Mouse (Mus musculus): Measurements from ENCODE around the gene Rpl27.
"Not testable (repeated sequence)": the region's sequence is repeated elsewhere in the genome, so short reads cannot be mapped to it uniquely, and the experiment has no call there.

The Rpl27 gene

GRCm38 (mm10) chr11:101442127-101442693, at the start of gene Rpl27:
Gene Rpl27, plus strand, starts transcription at chr11:101442298.
- DNase-seq (ENCODE audit: low spot score): peak; percentile 94

- peak; percentile 66 for DNase-seq (ENCODE audit: low spot score)
These were observed 47.0 kb upstream of the Rpl27 start for GRCm38 (mm10) chr11:101395110-101395509.

DNA sequence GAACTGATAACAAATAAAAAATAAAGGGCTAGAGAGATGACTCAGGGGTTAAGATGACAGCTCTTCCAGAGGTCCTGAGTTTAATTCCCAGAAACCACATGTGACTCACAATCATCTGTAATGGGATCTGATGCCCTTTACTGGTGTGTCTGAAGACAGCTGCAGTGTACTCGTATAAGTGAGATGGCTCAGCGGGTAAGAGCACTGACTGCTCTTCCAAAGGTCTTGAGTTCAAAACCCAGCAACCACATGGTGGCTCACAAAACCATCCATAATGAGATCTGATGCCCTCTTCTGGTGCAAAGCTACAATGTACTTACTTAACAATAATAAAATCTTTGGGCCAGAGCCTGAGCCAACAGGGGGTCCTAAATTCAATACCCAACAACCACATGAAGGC, 26.8 kb upstream of the Rpl27 start:
- no peak for DNase-seq (ENCODE audit: low spot score)

DNA sequence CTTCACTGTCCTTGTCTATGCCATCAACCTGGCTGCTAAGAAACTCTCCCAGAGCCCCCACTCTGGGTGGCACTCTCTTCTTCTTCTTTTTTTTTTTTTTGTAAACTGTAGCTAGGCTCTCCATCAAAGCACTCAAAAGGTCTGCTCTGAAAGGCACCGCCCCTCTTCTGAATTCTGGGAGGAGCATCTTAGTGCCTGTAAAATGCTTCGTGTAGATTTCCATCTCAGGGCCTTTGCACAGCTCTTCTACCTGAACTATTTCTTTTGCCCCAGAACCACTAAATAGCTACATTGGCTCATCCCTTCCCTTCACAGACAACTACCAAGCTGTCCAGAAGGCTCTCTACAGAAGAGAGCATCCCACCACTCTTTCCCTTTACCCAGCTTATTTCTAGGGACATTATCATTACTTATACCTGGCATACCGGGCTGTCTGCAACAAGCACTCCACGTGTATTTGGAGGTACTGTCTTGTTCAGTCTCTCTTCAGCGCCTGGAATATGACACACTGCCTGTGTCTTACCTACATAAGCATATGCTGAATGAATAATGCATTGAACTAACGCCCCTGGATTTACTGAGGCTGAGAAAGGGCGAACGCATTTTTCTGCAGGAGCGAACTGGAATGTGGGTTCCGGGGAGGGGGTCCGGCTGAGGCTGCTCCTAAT, 25.5 kb upstream of the Rpl27 start:
- DNase-seq (ENCODE audit: low spot score): no peak

GRCm38 (mm10) chr11:101417101-101417855, 24.8 kb upstream of the Rpl27 start, which contains the start of gene Aarsd1:
Gene Aarsd1, minus strand, starts transcription at chr11:101417615.
- DNase-seq (ENCODE audit: low spot score): peak; percentile 86

DNA sequence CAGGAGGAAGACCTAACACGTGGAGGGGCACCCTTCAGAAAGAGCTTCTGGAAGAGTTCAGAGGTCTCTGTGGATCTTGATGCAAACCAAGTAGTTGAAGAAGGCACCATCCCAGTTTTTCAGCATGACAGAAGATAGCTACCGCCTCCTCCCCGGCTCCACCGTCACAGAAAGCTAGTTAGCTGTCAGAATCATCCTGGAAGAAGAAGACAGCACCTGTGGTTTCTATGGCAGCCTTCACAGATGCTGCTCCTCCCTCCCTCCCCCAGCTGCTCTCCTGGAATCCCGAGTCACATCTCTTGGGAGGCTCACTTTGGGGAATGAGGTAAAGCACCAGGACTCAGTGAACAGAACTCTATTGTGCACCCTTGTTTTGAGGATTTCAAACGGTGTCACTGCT, 23.1 kb upstream of the Rpl27 start:
- DNase-seq (ENCODE audit: low spot score): no peak

- DNase-seq (ENCODE audit: low spot score): no peak
These were observed 22.5 kb upstream of the Rpl27 start for GRCm38 (mm10) chr11:101419610-101420009.

DNA sequence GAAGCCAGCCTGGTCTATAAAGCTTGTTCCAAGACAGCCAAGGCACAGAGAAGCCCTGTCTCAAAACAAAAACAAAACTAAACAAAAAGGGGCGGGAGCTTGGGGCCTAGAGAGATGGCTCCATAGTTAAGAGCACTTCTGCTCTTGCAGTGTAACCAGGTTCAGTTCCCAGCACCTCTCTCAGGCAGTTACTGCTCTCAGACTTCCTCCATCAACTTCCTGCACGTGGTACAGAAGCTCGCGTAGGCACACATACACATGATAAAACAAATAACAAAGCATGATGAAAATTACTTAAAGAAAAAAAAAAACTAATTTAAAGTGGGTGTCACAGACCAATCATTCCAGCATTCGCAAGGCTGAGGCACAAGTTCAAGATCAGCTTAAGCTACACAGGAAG, 21.9 kb upstream of the Rpl27 start:
- no peak for DNase-seq (ENCODE audit: low spot score)

DNA sequence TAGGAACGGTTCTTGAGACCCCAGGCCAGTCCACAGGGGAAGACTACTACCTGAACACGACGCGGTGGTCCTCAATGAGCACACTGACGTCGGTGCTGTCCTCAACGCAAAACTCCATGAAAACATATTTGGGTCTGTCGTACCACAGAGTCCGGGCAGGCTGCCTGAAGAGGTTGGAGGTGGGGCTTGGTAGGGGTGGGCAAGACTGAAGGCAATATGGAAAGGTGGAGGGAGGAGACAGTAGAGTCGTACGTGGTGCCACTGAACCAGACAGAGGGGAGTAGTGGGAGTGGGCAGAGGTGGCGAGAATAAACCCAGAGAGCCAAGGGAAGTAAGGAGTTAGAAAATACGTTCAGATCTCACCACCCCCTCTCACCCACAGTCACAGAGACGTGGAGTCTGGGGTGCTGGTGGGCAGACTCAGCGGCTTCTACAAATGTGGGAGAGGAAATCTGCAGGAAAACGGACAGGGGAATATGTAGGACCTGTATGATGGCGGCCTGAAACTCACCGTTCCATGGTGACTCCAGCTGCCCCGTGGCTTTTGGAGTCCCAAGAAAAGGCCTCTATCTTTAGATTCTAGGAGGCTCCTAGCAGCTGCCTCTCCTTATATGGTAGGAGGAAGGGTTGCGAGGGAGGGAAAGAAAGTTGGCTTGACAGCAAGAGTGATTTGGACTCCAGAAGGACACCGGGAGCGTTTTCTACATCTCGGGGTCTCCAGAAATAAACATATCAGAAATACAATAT, 17.8 kb upstream of the Rpl27 start, which contains the start of gene Gm27029:
Gm27029 (minus strand) TSS at position 692 of the 747 bp plus-strand sequence.
- DNase-seq (ENCODE audit: low spot score): peak; percentile 26

- peak; percentile 98 for DNase-seq (ENCODE audit: low spot score)
These were observed 16.9 kb upstream of the Rpl27 start, which contains the start of the genes Rundc1 and Ptges3l for GRCm38 (mm10) chr11:101424925-101425813. Gene Rundc1, plus strand, starts transcription at chr11:101425085. Gene Ptges3l, minus strand, starts transcription at chr11:101425333.

DNA sequence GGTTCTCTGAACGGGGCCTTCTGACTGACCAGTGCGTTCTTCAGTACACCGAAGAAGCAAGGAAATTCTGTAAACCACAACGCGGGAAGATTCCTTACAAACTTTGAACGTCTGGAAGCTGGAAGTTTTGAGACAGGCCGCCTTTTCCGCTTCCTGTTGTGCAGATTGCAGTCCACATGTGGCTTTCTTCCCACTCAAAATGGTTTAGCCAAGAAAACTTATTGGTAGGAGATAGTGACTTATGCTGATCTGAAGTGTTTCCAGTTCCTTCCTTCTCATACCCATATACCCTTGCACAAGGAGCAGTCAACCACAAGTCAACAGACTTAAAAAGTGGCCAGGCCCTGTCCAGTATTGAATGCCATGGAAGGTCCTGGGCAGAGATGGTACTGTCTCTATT, 15.9 kb upstream of the Rpl27 start:
- no peak for DNase-seq (ENCODE audit: low spot score)

- DNase-seq (ENCODE audit: low spot score): peak; percentile 20
These were observed 10.8 kb upstream of the Rpl27 start for GRCm38 (mm10) chr11:101431327-101431726.

- DNase-seq (ENCODE audit: low spot score): peak; percentile 52
These were observed 8.7 kb upstream of the Rpl27 start for GRCm38 (mm10) chr11:101433396-101433795.

- DNase-seq (ENCODE audit: low spot score): no peak
These were observed 6.3 kb upstream of the Rpl27 start for GRCm38 (mm10) chr11:101435831-101436230.

- no peak for DNase-seq (ENCODE audit: low spot score)
These were observed 5.2 kb upstream of the Rpl27 start for GRCm38 (mm10) chr11:101436916-101437315.

DNA sequence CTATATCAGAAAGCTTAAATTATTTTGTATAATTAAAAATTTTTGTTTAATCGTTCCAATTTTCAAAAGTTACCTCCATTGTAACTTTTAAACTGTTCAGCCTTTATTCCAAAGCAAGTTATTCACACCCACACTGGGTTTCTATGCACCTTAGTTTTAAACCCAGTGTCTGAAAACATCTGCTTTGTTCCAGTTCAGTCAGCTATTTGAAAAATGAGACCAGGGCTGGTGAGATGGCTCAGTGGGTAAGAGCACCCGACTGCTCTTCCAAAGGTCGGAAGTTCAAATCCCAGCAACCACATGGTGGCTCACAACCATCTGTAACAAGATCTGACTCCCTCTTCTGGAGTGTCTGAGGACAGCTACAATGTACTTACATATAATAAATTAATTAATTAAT, 4.1 kb upstream of the Rpl27 start:
- not testable (repeated sequence) for DNase-seq (ENCODE audit: low spot score)

DNA sequence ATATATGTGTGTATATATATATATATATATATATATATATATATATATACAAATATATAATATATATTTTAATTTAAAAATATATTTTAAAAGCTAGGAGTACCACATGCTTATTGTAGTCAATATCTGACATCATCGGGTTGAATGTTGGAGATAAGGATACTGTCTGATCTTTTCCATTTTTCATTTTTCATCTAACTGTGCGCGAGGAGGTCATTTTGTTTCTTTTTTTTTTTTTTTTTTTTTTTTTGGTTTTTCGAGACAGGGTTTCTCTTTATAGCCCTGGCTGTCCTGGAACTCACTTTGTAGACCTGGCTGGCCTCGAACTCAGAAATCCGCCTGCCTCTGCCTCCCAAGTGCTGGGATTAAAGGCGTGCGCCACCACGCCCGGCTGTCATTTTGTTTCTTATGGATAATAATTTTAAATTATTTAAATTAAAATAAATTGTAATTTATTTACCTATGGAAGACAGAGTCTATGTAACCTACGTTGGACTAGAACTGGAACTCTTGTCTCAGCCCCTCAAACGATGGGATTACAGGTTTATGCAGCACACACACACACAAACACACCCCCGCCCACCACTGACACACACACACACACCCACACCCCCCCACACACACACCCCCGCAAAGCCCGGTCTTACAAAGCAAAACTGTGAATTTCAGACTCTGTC, 510 bp upstream of the Rpl27 start:
- not testable (repeated sequence) for DNase-seq (ENCODE audit: low spot score)

GRCm38 (mm10) chr11:101442760-101443159, 662 bp downstream of the Rpl27 start:
- DNase-seq (ENCODE audit: low spot score): no peak

GRCm38 (mm10) chr11:101446319-101446718, 4.2 kb downstream of the Rpl27 start:
- no peak for DNase-seq (ENCODE audit: low spot score)

DNA sequence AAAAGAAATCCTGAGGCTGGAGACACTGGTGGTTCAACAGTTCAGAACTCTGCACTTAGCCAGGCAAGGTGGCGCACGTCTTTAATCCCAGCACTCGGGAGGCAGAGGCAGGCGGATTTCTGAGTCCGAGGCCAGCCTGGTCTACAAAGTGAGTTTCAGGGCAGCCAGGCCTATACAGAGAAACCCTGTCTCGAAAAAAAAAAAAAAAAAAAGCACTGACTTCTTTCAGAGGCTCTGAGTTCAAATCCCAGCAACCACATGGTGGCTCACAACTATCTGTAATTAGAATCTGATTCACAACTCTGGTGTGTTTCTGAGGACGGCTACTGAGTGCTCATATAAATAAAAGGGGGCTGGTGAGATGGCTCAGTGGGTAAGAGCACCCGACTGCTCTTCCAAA, 4.8 kb downstream of the Rpl27 start:
- not testable (repeated sequence) for DNase-seq (ENCODE audit: low spot score)

All from ovary, postnatal 36 days (tissue).